Mouse (Mus musculus) yolk sac, embryonic 10.5 days (tissue): ENCODE measurements at regions not wholly inside any gene's neighbourhood (a gene's known extent, or its start where the extent isn't known, plus 50 kb on each side); places are given as distances from the start of the nearest gene placed in this dataset.

Experiments
- DNase-seq: peaks from one replicate; pipeline ENCODE4 v3.0.0-alpha.2; 2017; ENCODE audit warnings: low spot score

- no peak for DNase-seq
Measured at GRCm38 (mm10) chr13:110991121-110991520, 263.7 kb upstream of the Actbl2 start.

DNA sequence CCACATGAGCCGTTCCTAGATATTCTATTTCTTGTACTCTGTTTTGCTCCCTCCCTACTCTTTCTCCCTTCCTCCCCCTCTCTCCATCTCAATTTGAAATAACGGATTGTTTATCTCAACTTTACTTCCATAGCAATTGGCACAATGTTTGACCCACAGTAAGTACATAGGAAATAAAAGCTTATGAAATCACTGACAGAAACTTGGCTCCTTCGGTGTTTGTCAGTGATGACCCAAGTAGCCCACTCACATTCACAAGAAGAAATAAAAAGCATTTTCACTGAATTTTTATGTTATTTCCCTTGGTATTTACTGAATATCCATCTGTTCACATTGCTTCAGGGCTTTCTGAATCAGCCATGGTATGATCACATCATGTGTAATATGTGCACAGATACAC, 260.2 kb upstream of the Actbl2 start:
- no peak for DNase-seq

GRCm38 (mm10) chr13:111002670-111003069, 252.1 kb upstream of the Actbl2 start:
- DNase-seq: no peak

GRCm38 (mm10) chr13:111014142-111014541, 240.7 kb upstream of the Actbl2 start:
- no peak for DNase-seq

DNA sequence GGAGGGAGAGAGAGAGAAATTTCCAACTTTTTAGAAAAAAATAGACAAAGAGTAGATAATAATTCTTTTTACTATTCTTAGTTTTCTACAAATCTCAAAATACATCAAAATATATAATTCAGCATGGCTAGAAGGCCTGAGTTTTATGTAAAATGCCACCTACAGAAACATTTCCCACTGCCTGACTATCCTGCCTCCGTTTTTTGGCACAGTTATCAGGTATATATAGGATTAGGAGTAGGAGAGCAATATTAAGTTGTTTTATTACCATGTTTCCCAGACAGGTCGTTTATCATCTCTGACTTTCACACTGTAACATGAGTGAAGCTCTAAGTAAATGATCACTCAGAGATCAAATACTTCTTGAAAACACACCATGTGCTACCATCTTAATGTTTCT, 224.7 kb upstream of the Actbl2 start:
- DNase-seq: no peak

GRCm38 (mm10) chr13:111031633-111032032, 223.2 kb upstream of the Actbl2 start:
- no peak for DNase-seq

DNA sequence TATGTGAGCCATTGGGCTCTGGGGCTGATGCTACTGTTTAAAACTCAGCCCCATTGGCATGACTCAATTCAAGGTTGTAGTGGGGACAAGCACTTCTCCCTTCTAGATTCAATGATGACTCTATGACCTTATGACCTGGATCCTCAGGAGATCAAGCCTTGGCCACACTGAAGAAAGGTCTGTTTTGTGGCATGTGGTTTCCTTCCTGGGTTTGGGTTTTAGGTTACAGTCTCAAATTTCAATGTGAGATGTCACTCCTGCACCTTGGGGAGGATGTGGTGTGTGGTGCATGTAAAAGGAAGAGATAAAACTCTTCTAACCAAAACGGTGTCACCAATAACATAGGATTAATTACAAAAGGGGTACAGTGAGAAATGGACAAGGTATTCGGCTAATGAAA, 211.2 kb upstream of the Actbl2 start:
- no peak for DNase-seq

DNA sequence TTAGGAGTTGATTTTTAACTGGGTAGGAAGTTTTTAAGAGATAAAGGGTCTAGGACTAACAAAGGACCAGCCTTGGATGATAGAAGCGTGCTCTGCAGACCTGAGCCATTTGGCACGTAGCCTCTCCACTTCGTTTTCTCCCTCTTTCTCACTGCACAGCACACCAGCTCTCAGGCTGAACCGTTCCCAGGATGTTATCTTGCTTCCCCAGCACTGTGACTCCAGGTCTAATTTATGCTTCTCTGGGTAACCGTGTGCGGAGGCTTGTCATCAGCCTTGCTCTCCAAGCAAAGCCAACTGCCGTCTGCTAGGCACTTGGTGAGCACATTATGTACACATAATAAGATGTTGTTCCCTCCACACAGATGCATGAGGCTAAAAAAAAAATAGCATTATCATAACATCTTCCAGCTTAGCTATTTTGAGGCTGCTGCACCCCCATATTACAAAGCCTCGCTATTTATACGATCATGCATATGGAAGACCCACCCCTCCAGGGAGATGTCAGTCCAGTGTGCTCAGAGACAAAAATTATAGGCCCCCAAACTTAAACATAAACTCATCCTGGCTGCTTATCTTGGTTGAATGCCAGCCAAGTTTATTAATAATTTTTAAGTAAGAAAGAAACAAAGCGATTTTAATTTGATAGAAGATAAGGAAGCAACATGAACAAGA, 210.3 kb upstream of the Actbl2 start:
- no peak for DNase-seq

- no peak for DNase-seq
Measured at GRCm38 (mm10) chr13:111050097-111050496, 204.7 kb upstream of the Actbl2 start.

DNA sequence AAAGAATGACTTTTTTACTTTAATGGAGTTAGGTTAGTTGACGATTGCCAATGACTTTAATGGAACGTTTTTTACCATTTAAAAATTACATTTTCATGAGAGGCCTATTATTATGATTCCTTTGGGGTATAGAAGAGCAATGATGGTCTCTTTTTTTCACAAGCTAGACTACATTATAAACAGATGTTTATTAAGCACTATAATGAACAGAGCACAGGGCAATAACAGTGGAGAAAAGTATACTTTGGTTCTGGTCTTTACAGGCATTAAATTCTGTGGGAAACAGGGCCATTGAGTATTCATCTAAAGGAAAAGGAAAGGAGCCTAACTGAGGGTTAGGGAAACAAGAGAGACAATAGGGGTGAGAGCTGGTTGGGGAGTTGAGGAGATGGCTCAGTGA, 199.0 kb upstream of the Actbl2 start:
- DNase-seq: no peak

- DNase-seq: no peak
Measured at GRCm38 (mm10) chr13:111087753-111088152, 167.1 kb upstream of the Actbl2 start.

DNA sequence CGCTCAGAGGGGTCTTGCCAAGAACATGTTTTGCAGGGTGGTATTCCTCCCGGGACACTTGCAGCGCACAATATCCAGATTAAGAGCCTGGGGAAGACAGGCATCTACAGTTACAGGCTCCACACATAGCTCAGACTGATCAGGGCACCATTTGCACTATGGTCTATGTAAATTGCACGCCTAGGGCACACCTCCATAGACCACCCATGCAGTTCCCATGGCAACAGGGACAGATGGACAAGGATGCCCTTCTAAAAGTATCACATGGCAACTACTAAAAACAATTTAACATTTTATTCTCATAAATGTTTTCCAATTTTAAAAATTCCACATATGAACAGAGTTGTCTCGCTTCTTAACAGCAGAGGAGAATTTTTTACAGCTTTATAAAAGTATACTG, 158.7 kb upstream of the Actbl2 start:
- no peak for DNase-seq

GRCm38 (mm10) chr13:111097336-111097735, 157.5 kb upstream of the Actbl2 start:
- DNase-seq: no peak

GRCm38 (mm10) chr13:111098738-111099137, 156.1 kb upstream of the Actbl2 start:
- DNase-seq: no peak

DNA sequence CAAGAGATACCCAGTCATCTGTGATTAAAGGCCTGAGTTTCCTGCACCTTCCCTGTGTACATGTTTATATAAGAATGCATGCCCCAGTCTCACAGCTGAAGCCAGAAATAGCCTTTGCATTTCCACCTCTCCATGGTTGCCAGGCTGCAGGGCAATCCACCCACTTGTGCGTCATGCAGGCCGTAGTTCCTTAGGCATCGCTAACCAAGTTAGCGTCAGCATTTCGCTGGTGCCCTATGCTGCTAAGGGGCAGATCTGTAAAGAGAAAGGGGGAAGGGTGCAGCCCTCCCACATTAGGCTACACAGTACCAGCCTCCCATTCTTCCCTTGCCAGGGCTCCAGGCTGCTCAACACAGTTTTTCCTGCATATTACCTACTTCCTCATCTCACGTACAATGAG, 155.6 kb upstream of the Actbl2 start:
- no peak for DNase-seq

- DNase-seq: no peak
Measured at GRCm38 (mm10) chr13:111100448-111100847, 154.4 kb upstream of the Actbl2 start.

- no peak for DNase-seq
Measured at GRCm38 (mm10) chr13:111104567-111105219, 150.1 kb upstream of the Actbl2 start.

GRCm38 (mm10) chr13:111131108-111131507, 123.7 kb upstream of the Actbl2 start:
- DNase-seq: no peak

- DNase-seq: no peak
Measured at GRCm38 (mm10) chr13:111136392-111136791, 118.4 kb upstream of the Actbl2 start.

GRCm38 (mm10) chr13:111142757-111143420, 111.9 kb upstream of the Actbl2 start:
- DNase-seq: no peak

GRCm38 (mm10) chr13:111144721-111145120, 110.1 kb upstream of the Actbl2 start:
- DNase-seq: no peak

DNA sequence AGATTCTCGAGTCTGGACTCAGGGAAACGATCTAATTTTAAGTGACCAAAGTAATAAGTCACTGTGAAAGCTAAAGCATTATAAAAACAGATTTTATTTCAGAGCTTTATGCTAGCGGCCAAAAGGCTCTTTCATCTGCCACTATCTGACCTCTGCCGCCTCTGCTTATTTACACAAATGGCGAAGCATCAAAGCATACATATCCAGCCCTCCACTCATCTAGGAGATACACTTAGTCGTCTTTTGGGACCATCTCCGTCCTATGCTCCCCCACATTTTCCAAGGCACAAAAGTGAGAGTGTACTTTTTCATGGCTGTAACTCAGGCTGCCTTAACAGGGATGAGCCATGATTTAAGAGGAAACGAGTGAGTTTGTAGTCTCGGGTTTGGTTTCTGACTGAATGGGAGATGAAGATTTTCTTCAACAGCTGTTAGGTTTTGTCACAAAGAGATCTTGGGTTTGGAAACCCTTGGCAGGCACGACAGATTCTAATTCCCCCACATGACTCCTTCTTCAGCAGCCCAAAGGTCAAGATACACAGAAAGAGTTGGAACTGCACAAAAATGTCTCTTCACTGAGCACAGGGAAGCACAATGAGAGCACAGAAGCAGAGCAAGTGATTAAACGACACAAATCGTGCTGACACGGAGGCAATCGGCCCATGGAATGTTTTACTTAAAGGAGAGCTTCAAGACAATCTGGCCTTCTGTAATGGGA, 96.7 kb upstream of the Actbl2 start:
- DNase-seq: no peak

DNA sequence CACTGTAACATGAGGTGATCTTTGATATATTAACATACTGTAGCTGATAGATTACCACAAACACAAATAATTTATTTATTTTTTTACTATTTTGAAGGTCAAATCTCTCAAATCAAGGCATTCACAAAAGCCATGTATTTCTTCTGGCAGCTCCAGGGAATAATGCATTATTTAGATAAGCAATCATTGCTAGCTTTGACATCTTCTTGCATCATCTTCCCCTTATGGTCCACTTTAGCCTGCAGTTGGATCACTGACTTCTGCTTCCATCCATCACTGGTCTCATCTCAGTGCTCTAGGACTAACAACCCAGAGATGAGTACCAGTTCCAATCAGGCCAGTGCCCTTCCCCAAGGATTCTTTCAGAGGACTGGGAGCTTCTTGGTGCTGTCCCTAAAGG, 95.3 kb upstream of the Actbl2 start:
- DNase-seq: no peak
